Mouse (Mus musculus) liver, embryonic 16.5 days (tissue): ENCODE data around the gene March7. TPM values are rescaled to one million over a fixed set of nuclear protein-coding genes. Genes with fewer than 3 reads are reported as not detected.
A peak's percentile ranks its signal among the peaks of the same experiment; 100 is the strongest.

Experiments used
- ATAC-seq: fragments of 200-750 bp; cut with Nextera tagmentation; 2 replicates; pipeline ENCODE4 v1.8.0; 2017; ENCODE audit warnings: low read depth, mild to moderate bottlenecking, moderate number of reproducible peaks, moderate library complexity
- H3K27ac ChIP-seq: fragments of 300-500 bp; sonication (generic); 2 replicates; pipeline ENCODE4 v1.5.1; 2014; ENCODE audit warnings: mild to moderate bottlenecking, low read length
- H3K27me3 ChIP-seq: fragments of 300-500 bp; sonication (generic); 2 replicates; pipeline ENCODE4 v1.6.1; 2014; ENCODE audit warnings: low read depth, low read length, mixed read lengths; ENCODE audit not compliant: control insufficient read depth, insufficient read depth
- H3K36me3 ChIP-seq: fragments of 300-500 bp; sonication (generic); 2 replicates; pipeline ENCODE4 v1.6.1; 2014; ENCODE audit warnings: mild to moderate bottlenecking; ENCODE audit not compliant: control insufficient read depth, insufficient read depth
- H3K4me1 ChIP-seq: fragments of 300-500 bp; sonication (generic); 2 replicates; pipeline ENCODE4 v1.6.1; 2014; ENCODE audit warnings: low read depth, low read length, mixed read lengths; ENCODE audit not compliant: control insufficient read depth
- H3K4me2 ChIP-seq: fragments of 300-500 bp; sonication (generic); 2 replicates; pipeline ENCODE4 v1.6.1; 2014; ENCODE audit warnings: low read depth, low read length, mixed read lengths
- H3K4me3 ChIP-seq: fragments of 300-500 bp; sonication (generic); 2 replicates; pipeline ENCODE4 v1.5.1; 2014; ENCODE audit warnings: low read depth, mild to moderate bottlenecking, low read length
- H3K9ac ChIP-seq: fragments of 300-500 bp; sonication (generic); 2 replicates; pipeline ENCODE4 v1.6.1; 2014; ENCODE audit warnings: low read depth, low read length
- H3K9me3 ChIP-seq: fragments of 300-500 bp; sonication (generic); replicated peaks from 2 replicates; pipeline ENCODE4 v1.6.1; 2016; ENCODE audit warnings: low read length; ENCODE audit not compliant: control insufficient read depth
- WGBS: fragments of 180-500 bp; shearing (Covaris S2); extraction: QIAGEN DNeasy Blood & Tissue Kit; methylation state at CpG from one replicate; pipeline ENCODE4 v1.1.7; 2014; ENCODE audit not compliant: insufficient replicate concordance; 5-methylcytosine and 5-hydroxymethylcytosine counted together
- polyA plus RNA-seq: library from polyadenylated mRNA; unstranded; fragments of >200 nt; fragmentation: Nextera tagmentation; extraction: Ambion mirVana; gene quantifications from 2 replicates; pipeline ENCODE4 v1.2.1, GENCODE M21; 2015

Gene March7
- polyA plus RNA-seq, 1 experiment from 2014 or later: 20.9 TPM

GRCm38 (mm10) chr2:60204162-60204561, 5.5 kb upstream of the March7 start:
- ATAC-seq: no peak
- Histone ChIP-seq H3K4me1 (peaks cover 14% of the 10 kb centered on the region), H3K36me3 (peaks cover 7% of the 10 kb centered on the region), H3K4me2 (no peak overlapping the region), H3K9ac (no peak overlapping the region), H3K9me3 (no peaks in the 10 kb centered on the region), H3K27ac (no peak overlapping the region), H3K27me3 (no peaks in the 10 kb centered on the region), H3K4me3 (no peak overlapping the region)
- 30% methylated on average over 6 of the region's 6 CpGs for WGBS

DNA sequence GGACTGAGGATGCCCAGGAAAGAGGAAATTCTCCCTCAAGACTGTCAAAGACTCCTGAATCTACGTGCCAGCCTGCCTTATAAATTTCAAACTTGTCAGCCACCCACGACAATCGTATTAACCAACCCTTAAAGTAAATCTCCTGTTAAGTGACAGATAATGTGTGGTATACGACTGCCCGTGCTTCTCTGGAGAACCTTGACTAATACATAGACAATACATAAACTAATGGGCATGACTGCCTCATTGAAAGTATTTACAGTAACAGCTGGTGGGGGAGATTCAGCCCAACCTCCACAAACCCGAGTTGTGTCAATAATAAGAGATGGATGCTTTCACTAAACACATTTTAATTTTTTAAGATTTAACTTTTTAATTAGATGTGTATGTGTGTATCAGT, 3.9 kb upstream of the March7 start:
- Histone ChIP-seq H3K4me2 (no peak overlapping the region), H3K9me3 (no peaks in the 10 kb centered on the region), H3K9ac (no peak overlapping the region), H3K4me3 (no peak overlapping the region), H3K27ac (no peak overlapping the region), H3K36me3 (peaks cover 7% of the 10 kb centered on the region), H3K4me1 (peaks cover 17% of the 10 kb centered on the region), H3K27me3 (no peaks in the 10 kb centered on the region)
- WGBS: 66% methylated on average over 6 of the region's 6 CpGs
- ATAC-seq: no peak

GRCm38 (mm10) chr2:60209122-60209611, 520 bp upstream of the March7 start:
- Histone ChIP-seq H3K27me3 (no peaks in the 10 kb centered on the region), H3K9me3 (no peaks in the 10 kb centered on the region), H3K9ac (peak overlapping the region; percentile 97), H3K4me2 (peak overlapping the region; percentile 77), H3K36me3 (peaks cover 7% of the 10 kb centered on the region), H3K27ac (peak overlapping the region; percentile 94), H3K4me1 (peaks cover 34% of the 10 kb centered on the region), H3K4me3 (peak overlapping the region; percentile 93)
- under 1% methylated on average over 31 of the region's 35 CpGs for WGBS
- peak; percentile 55 for ATAC-seq

DNA sequence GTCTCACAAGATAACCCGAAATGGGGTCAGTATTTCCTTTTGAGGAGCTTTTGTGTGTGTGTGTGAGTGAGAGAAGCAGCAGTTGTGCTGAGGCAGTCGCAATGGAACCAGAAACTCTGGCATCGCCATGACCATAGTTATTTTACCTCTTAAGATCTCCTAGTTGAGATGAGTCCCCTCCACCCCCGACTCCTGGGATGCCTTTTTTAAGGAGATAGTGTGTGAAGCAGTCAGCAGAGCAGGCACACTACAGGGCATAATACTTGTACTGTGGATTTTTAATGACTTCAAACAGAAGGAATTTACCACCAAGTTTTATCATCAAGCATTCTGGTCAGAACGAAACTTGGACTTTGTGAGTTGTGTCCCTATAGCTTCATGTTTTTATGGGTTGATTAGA, 1.1 kb downstream of the March7 start:
- Histone ChIP-seq H3K27me3 (no peaks in the 10 kb centered on the region), H3K9ac (peak overlapping the region; percentile 97), H3K27ac (peak overlapping the region; percentile 88), H3K9me3 (no peaks in the 10 kb centered on the region), H3K4me3 (peak overlapping the region; percentile 93), H3K36me3 (peaks cover 4% of the 10 kb centered on the region), H3K4me1 (peaks cover 38% of the 10 kb centered on the region), H3K4me2 (peak overlapping the region; percentile 85)
- 18% methylated on average over 5 of the region's 5 CpGs for WGBS
- no peak for ATAC-seq

- Histone ChIP-seq H3K4me3 (no peak overlapping the region), H3K4me2 (no peak overlapping the region), H3K9me3 (no peaks in the 10 kb centered on the region), H3K27me3 (no peaks in the 10 kb centered on the region), H3K4me1 (peaks cover 41% of the 10 kb centered on the region), H3K36me3 (no peaks in the 10 kb centered on the region; the same call in 1 of the 2 replicates), H3K9ac (no peak overlapping the region), H3K27ac (no peak overlapping the region)
- no peak for ATAC-seq
Measured at GRCm38 (mm10) chr2:60212488-60212887, 2.8 kb downstream of the March7 start.

- Histone ChIP-seq H3K36me3 (no peaks in the 10 kb centered on the region; the same call in 1 of the 2 replicates), H3K27ac (no peak overlapping the region), H3K4me3 (no peak overlapping the region), H3K9me3 (no peaks in the 10 kb centered on the region), H3K9ac (no peak overlapping the region), H3K27me3 (no peaks in the 10 kb centered on the region), H3K4me2 (no peak overlapping the region), H3K4me1 (peaks cover 34% of the 10 kb centered on the region)
- ATAC-seq: no peak
- WGBS: 82% methylated on average over 2 of the region's 2 CpGs
Measured at GRCm38 (mm10) chr2:60214683-60215082, 5.0 kb downstream of the March7 start.

- Histone ChIP-seq H3K27ac (no peak overlapping the region), H3K4me3 (no peak overlapping the region), H3K9ac (no peak overlapping the region), H3K4me2 (no peak overlapping the region), H3K27me3 (no peaks in the 10 kb centered on the region), H3K9me3 (no peaks in the 10 kb centered on the region), H3K36me3 (no peaks in the 10 kb centered on the region; the same call in 1 of the 2 replicates), H3K4me1 (peaks cover 23% of the 10 kb centered on the region)
- ATAC-seq: no peak; the same call in 1 of the 2 replicates
- 68% methylated on average over 4 of the region's 4 CpGs for WGBS
Measured at GRCm38 (mm10) chr2:60216547-60217153, 7.0 kb downstream of the March7 start.

DNA sequence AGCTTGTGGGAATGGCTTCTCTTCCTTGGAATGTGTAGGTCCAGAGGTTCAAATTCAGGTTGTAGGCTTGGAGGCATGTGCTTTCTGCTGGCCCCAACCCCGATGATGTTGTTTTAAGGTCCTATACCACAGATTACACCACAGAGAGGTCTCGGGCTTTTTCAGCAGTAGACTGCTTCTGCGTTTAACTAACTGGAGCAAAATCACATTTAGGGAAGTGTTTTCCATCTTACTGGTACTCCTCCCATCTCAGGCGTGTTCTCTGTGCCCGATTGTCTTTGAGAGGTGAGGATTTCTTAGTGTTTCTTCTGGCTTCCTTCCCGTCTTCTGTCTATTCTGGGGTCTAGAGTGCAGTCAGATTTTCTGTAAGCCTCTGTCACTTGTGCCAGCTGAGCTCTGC, 7.9 kb downstream of the March7 start:
- no peak for ATAC-seq
- no peak overlapping the region for H3K9ac ChIP-seq
- WGBS: 61% methylated on average over 6 of the region's 6 CpGs
- peaks cover 18% of the 10 kb centered on the region for H3K4me1 ChIP-seq
- H3K27ac ChIP-seq: no peak overlapping the region
- no peak overlapping the region for H3K4me2 ChIP-seq
- no peak overlapping the region for H3K4me3 ChIP-seq
- H3K36me3 ChIP-seq: no peaks in the 10 kb centered on the region; the same call in 1 of the 2 replicates
- H3K9me3 ChIP-seq: no peaks in the 10 kb centered on the region
- no peaks in the 10 kb centered on the region for H3K27me3 ChIP-seq

DNA sequence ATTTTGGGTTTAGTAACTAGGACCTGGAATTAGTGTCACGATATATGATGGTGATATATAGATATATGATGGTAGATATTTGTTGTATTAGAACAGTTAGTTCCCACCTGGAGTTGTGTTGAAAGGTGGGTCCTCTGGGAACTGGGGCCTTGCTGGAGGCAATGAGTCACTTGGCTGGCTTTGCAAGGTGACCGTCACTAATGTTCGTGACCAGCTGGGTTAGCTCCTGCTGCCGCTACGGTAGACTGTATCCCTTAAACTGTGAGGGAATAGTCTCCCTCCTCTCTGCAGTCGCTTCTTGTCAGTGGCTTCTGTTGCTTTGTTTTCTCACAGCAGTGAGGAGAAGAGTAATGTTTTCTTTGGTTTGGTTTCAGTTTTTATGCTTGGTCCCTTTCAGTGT, 11.5 kb downstream of the March7 start:
- Histone ChIP-seq H3K9me3 (no peaks in the 10 kb centered on the region), H3K36me3 (peaks cover 3% of the 10 kb centered on the region), H3K27me3 (no peaks in the 10 kb centered on the region), H3K27ac (no peak overlapping the region), H3K4me1 (peaks cover 3% of the 10 kb centered on the region), H3K4me2 (no peak overlapping the region), H3K4me3 (no peak overlapping the region), H3K9ac (no peak overlapping the region)
- no peak for ATAC-seq
- 80% methylated on average over 6 of the region's 6 CpGs for WGBS
